Mouse (Mus musculus) mesoderm, embryonic 11.5 days (tissue): ENCODE measurements around the gene Arf3.
"Not testable (repeated sequence)": the region's sequence is repeated elsewhere in the genome, so short reads cannot be mapped to it uniquely, and the experiment has no call there.

Experiments used
- DNase-seq: peaks from one replicate; pipeline ENCODE4 v3.0.0-alpha.2; 2012; ENCODE audit warnings: low read depth, low spot score

Gene Arf3

GRCm38 (mm10) chr15:98753021-98753423, 10.0 kb downstream of the Arf3 start:
- no peak for DNase-seq

- DNase-seq = no peak
Measured at GRCm38 (mm10) chr15:98749093-98749492, 13.9 kb downstream of the Arf3 start.

- no peak for DNase-seq
Measured at GRCm38 (mm10) chr15:98747296-98747695, 15.7 kb downstream of the Arf3 start.

- no peak for DNase-seq
Measured at GRCm38 (mm10) chr15:98746344-98746965, 16.6 kb downstream of the Arf3 start.

- DNase-seq = not testable (repeated sequence)
Measured at GRCm38 (mm10) chr15:98743863-98744262, 19.2 kb downstream of the Arf3 start.

GRCm38 (mm10) chr15:98742766-98743428, 20.1 kb downstream of the Arf3 start:
- DNase-seq = no peak

GRCm38 (mm10) chr15:98740219-98740618, 22.8 kb downstream of the Arf3 start:
- no peak for DNase-seq

- no peak for DNase-seq
Measured at GRCm38 (mm10) chr15:98738796-98739195, 24.2 kb downstream of the Arf3 start.

- DNase-seq = no peak
Measured at GRCm38 (mm10) chr15:98737881-98738280, 25.1 kb downstream of the Arf3 start.

GRCm38 (mm10) chr15:98736521-98736920, 26.5 kb downstream of the Arf3 start:
- DNase-seq = no peak

GRCm38 (mm10) chr15:98733976-98734566, 28.9 kb downstream of the Arf3 start:
- DNase-seq = no peak

GRCm38 (mm10) chr15:98733370-98733769, 29.6 kb downstream of the Arf3 start:
- no peak for DNase-seq

- no peak for DNase-seq
Measured at GRCm38 (mm10) chr15:98732006-98732531, 30.9 kb downstream of the Arf3 start.

- no peak for DNase-seq
Measured at GRCm38 (mm10) chr15:98730790-98731189, 32.2 kb downstream of the Arf3 start.

GRCm38 (mm10) chr15:98729791-98730545, 33.0 kb downstream of the Arf3 start:
- DNase-seq = no peak

GRCm38 (mm10) chr15:98728366-98728765, 34.6 kb downstream of the Arf3 start:
- no peak for DNase-seq

GRCm38 (mm10) chr15:98727443-98728321, 35.3 kb downstream of the Arf3 start, which contains the start of gene Fkbp11:
Gene Fkbp11, minus strand, starts transcription at chr15:98728198.
- DNase-seq = peak; percentile 79

- no peak for DNase-seq
Measured at GRCm38 (mm10) chr15:98726746-98727145, 36.3 kb downstream of the Arf3 start.

- DNase-seq = no peak
Measured at GRCm38 (mm10) chr15:98726079-98726478, 36.9 kb downstream of the Arf3 start.

- DNase-seq = no peak
Measured at GRCm38 (mm10) chr15:98724441-98724840, 38.6 kb downstream of the Arf3 start.

GRCm38 (mm10) chr15:98722854-98723253, 40.2 kb downstream of the Arf3 start:
- no peak for DNase-seq
